1 mouse cellular context compared by ENCODE assay signal in genomic region chr15:8761132-8761531, GRCm38 (mm10).
TF ChIP-seq lines count a peak whose summit lies in the region.

No protein-coding gene starts in this region.

TF ChIP-seq in MEL, 35 proteins besides CTCF, POLR2A, EP300 and RAD21 (continued from another document):
- no peak for TF ChIP-seq CHD2 (IDR thresholded peaks at IDR 0.05; ENCODE audit: low read length)
- no peak for TF ChIP-seq NRF1 (IDR thresholded peaks at IDR 0.05; ENCODE audit: insufficient read depth, low read depth, low read length, poor library complexity, severe bottlenecking)
- no peak for TF ChIP-seq TBP (IDR thresholded peaks at IDR 0.05; ENCODE audit: low read depth, low read length)
- TF ChIP-seq ZKSCAN1 (IDR thresholded peaks at IDR 0.05; ENCODE audit: low read depth, low read length) = no peak
- no peak for TF ChIP-seq KAT2A (conservative IDR thresholded peaks at IDR 0.05; ENCODE audit: low read depth, low read length)
- TF ChIP-seq CHD1 (IDR thresholded peaks at IDR 0.05; ENCODE audit: low read depth, low read length) = no peak
- TF ChIP-seq MYB (IDR thresholded peaks at IDR 0.05; ENCODE audit: low read depth, low read length) = no peak
- no peak for TF ChIP-seq E2F4 (IDR thresholded peaks at IDR 0.05; ENCODE audit: borderline replicate concordance, low read depth, low read length)
- TF ChIP-seq JUND (IDR thresholded peaks at IDR 0.05; ENCODE audit: low read depth, low read length) = no peak
- TF ChIP-seq MAZ (IDR thresholded peaks at IDR 0.05; ENCODE audit: low read depth, low read length) = no peak
- no peak for TF ChIP-seq MAFK (IDR thresholded peaks at IDR 0.05; ENCODE audit: borderline replicate concordance, low read depth, low read length)
- TF ChIP-seq ZC3H11A (IDR thresholded peaks at IDR 0.05; ENCODE audit: low read depth, low read length) = no peak
- peak; percentile 11; the same call in 1 of the 2 replicates for TF ChIP-seq SIN3A (IDR thresholded peaks at IDR 0.05; ENCODE audit: low read length)
- TF ChIP-seq USF2 (IDR thresholded peaks at IDR 0.05; ENCODE audit: borderline replicate concordance in 1 of 2, insufficient read depth in 1 of 2, low read depth in 1 of 2, low read length in 2 of 2) = no peak
- peak; percentile 90 for TF ChIP-seq TCF12 (IDR thresholded peaks at IDR 0.05; ENCODE audit: low read depth, low read length)
- peak; percentile 79 for TF ChIP-seq ETS1 (IDR thresholded peaks at IDR 0.05; ENCODE audit: low read depth, low read length)
- TF ChIP-seq NELFE (IDR thresholded peaks at IDR 0.05; ENCODE audit: low read depth, low read length) = no peak
- no peak for TF ChIP-seq ZMIZ1 (IDR thresholded peaks at IDR 0.05; ENCODE audit: low read depth, low read length)
TF ChIP-seq in MEL: peak in this region for 10.
